Mouse (Mus musculus): ENCODE measurements around the gene Caln1.
A peak's percentile ranks its signal among the peaks of the same experiment; 100 is the strongest.
"Not testable (repeated sequence)": the region's sequence is repeated elsewhere in the genome, so short reads cannot be mapped to it uniquely, and the experiment has no call there.

The Caln1 gene

DNA sequence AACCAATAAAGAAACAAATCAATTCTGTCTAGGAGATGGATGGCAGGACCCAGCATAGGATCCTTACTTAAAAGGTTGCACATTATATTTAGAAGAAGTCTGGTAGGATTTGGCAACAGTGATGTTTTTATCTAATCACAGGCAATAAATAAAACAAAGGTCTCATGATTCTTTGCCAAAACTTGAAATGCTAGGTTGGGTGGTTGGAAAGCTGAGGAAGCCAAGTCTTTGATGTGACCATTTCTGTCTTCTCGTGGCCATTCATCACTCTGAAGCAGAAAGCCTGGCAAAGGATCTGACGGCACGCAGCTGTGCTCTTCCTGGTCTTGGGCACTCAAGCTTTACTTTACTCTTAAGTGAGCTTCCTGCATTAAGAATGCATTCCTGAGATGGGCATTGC lies 193.9 kb downstream of the Caln1 start:
- DNase-seq = peak; percentile 7

DNA sequence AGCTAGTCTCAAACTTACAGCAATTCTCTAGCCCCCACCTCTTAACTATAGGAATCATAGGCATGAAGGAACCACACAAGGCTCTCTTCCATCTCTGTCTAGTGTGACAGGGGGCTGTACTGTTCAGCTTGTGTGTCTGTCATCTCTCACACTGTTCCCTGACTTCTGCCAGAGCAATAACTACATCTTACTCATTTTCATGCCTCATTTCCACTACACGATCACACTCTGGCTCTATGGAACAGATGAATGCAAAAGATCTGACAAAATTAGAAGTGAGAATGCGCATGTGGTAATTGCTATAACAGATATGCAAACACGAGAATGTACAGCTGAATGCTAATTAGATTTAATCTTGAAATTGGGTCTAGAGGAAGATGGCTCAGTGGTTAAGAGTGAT lies 196.7 kb downstream of the Caln1 start:
- no peak for DNase-seq

DNA sequence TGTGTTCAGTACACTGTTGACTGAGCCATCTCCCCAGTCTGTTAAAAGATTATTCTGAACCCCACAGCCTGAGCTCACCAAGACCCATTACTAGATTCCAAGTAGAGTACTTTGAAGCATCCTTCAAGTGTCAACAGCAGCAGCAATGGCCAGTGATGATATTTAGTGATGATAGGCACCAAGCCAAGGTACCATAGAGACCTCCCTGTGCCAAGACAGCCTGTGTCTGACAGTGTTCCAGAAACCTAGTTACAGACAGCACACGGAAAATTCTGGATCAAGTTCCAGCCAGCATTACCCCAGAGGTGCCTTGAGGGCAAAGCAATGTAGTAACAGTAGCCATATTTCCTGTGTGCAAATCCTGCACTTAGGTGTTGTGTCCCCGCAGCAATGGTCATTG lies 208.3 kb downstream of the Caln1 start:
- no peak for DNase-seq

DNA sequence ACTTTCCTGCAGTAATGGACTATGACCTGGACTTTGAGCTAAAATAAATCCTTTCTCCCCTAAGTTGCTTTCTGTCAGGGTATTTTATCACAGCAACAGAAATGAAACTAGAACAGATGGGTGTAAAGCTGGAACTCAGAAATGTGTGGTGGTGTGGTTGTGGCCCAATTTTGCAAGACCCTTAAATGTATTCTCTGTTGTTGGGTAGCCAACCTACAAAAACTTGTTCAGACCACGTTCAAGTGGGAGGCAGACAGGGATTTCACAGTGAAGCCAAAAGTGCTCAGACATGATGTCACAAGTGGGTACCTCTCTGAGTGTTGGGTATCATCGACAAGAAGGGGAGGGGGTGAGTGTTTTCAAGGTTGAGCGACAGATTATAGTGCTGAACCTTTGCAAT lies 214.8 kb downstream of the Caln1 start:
- DNase-seq = no peak

DNA sequence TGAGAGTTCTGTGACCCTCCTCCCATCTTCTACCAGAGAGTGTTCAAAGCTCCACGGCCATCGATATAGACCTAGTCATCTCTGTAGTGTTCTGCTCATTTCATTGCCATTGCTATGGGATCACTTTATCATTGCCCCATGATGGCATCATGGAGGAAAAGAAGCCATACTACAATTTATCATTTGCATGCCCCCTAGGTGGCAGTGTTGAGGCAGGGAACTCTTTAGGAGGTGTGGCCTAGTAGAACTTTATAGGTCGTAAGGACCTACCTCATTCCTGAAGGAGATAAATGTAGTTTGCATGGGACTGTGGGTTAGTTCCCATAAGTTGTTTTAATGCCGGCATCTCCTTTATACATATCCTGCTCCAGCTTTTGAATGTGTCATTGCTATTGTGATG lies 217.0 kb downstream of the Caln1 start:
- DNase-seq = no peak

DNA sequence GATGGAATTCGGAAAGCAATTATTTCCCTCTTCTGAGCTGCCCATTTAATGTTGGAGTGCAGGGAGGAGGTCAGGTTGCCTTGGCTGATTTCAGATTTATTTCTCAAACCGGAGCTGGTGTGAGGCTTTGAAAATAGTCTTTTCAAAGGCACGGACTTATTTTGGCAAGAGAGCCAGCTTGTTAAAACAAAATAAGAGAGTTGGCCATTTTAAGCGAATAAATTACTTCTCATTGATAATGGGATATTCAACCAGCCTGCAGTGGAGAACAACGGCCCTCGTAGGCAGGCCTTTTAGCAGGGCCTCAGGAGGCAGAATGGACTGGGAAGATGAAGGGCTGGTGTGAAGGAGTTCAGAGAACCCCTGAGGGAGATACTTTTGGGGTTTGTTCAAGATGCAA lies 227.3 kb downstream of the Caln1 start:
- no peak for DNase-seq

DNA sequence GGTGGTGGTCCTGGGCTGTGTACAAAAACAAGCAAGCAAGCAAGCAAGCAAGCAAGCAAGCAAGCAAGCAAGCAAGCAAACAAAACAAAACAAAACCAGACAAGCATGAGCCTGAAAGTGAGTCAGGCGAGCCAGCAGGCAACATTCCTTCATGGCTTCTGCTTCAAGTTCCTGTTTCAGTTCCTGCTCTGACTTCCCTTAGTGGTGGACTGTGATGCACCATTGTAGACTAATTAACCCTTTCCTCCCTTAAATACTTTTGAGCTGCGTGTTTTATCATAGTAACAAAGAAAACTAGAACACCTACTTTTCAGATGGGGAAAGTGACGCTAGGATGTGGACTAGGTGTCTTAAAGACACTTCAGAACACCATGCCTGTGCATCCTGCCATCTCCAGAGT lies 244.4 kb downstream of the Caln1 start:
- no peak for DNase-seq

DNA sequence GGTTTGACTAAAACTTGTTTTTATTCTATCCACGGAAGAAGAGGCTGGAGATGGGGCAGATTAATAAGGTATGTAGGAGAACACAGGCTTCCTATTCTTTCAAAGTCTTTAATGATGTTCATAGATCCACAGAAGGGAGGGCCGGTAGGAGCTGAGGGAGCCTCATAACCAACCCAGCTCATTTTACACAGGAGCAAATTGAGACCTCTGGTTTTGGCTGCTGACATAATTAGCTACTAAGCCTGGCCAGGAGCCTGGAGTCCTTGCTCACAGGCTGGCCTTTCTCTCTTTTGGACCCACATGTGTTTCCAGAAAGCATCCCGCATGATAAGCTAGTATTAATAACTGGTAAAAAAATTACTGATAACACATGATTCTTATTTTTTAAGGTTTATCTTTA lies 245.0 kb downstream of the Caln1 start:
- no peak for DNase-seq

DNA sequence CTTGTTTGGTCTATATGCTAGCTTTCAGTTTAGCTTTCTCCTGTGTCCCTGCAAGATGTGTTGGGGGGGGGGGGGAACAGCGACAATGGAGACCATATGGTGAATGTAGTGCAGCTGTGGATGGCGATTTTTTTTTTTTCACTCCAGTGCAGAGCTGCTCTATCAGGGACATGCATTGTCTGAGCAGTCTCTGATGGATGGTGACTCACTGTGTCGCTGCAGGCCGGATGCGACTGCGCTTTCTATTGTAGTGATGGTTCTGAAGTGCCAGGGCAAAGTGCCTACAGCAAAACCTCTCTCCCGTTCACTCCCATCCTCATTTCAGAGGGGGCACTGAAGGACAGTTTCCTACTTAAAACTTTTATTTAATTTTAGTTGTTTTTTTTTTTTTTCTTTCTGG lies 250.8 kb downstream of the Caln1 start:
- no peak for DNase-seq

DNA sequence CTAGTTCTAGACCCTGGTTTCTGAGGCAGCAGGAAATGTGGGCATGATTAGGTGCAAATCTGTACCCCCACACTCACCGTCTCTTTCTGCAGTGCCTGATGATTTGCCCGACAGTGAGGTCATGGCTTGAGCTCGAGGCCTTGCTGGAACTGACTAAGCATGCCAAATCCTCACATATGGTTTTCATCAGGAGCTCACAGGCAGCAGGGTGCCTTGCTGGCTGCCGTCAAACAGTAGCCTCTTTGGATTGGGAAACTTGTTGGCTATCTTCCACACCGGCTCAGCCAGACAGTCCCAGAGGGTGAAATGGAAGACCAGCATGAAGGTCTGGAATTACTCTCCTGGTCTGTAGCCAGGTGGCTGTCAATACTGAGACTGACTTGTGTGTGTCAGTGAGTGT lies 254.0 kb downstream of the Caln1 start:
- peak; percentile 53 for DNase-seq

DNA sequence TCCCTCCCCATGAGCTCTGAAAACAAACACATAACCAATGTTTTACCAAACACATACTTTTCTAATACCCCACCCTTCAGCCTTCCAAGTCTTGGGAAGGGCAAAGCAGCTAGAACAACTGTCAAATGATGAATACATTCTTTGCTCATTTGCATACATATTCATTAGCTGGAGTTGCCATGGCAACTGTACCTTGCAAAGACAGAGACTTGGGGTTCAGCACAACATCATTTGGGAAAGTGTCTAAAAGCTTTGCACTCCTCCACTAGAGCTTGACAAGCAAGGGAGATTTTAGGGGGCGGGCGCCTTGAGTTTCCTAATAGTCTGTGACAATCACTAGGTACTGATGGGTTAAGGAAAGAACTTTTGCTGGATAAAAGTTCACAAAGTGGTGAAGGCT lies 258.5 kb downstream of the Caln1 start:
- no peak for DNase-seq

DNA sequence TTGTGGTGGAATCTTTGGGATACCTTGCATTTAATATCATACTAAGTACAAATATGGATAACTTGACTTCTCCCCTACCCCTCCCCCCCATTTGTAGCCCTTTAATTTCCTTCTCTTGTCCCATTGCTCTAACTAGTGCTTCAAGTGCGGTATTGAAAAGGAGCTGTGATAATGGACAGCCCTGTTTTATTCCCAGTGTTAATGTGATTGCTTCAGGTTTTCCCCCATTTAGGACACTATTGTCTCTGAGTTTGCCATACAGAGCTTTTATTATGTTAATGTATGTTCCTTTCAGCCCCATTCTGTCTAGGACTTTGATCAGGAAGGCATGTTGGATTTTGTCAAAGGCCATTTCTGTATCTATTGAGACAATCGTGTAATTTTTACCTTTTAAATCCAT lies 266.1 kb downstream of the Caln1 start:
- no peak for DNase-seq

DNA sequence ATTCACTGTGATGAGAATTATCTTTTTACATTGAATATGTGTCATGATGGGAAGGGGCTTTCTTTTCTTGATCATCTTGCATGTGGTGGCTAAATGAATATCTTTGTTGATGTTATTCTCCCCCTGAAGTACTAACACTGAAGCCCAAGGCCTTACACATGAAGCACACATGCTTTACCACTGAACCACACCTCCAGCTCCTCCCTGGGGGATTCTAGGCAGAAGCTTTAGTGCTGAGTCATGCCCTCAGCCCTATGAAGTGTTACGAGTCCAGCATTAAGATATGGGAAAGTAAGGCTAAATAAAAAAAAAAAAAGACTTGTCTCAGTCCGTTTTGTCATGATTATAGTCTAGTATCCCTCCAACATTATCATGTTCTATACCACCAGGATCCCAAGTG lies 272.6 kb downstream of the Caln1 start:
- DNase-seq = no peak

DNA sequence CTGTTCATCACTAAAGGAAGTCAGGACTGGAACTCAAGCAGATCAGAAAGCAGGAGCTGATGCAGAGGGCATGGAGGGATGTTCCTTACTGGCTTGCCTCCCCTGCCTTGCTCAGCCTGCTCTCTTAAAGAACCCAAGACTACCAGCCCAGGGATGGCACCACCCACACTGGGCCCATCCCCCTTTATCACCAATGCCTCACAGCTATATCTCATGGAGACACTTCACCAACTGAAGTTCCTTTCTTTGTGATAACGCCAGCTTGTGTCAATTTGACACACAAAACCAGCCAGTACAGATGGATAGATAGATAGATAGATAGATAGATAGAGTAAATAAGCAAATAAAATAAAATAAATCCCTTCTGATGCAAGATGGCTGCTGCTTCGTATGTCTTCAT lies 276.9 kb downstream of the Caln1 start:
- not testable (repeated sequence) for DNase-seq

DNA sequence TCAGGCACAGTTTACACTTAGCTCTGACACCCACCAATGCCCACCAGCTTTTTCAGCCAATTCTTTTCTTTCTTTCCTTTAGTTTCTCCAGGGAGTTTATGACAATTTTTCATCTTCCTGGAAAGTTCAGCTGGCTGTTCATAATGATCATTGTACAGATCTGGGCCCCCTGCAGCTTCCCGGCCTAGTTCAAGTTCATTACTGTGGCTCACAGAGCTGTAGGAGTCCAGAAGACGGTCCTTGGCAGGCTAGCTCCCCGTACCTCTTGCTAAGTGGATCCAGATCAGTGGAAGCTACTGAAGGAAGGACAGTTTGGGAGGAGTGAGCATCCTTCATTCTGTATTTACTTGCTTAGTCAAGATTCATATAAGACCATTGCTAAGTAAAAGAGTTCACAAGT lies 288.9 kb downstream of the Caln1 start:
- no peak for DNase-seq

DNA sequence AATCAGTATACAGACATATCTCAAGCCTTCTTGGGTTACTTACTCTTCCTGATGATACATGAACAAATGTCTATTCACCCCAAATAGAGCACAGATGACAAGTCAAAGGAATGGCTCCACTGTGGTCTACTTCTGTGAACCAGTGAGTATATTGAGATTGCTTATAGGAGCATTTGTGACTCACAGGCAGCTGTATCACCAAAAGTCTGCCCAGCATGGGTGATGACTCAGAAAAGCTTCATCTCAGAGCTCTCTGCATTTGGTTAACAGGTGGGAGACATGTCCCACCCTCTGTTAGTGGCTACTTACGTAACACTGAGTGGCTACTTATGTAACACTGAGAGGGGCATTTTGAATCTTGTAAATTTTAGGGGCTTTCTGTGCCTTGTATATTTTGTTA lies 296.8 kb downstream of the Caln1 start:
- DNase-seq = no peak

DNA sequence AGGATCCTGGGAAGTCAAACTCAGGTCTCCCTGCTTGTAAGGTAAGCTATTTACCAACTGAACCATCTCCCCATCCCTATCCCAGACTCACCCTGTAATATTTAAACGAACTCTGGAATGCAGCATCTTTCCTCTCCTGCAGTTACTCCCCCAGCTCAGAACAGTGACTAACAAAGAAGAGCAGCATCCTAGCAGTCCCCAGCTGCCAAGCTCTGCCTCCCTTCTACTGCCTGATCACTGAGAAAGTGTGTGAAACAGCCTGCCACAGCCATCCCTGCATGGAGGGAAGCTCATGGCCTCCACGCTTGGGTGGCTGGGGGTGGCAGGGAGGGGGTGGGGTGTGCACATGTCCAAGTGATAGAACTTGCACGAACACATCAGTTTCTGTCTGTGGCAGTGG lies 303.3 kb downstream of the Caln1 start:
- no peak for DNase-seq

DNA sequence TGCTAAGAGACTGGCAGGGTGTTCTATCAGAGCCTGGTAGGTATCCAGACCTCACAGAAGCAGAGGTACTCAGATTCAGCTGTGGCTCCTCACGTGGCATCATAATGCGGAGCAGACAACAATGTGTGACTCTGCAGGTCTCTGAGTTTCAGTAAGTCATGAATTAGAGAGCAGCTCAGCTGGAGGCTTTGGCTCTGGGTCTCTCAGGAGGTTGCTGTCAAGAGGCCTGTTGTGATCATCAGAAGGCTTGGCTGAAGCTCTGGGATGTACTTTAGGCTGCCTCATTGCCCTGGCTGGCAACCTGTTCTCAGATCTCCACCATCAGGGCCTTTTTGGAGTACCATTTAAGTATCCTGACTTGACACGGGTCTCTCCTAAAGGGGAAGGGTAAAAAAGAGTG lies 303.8 kb downstream of the Caln1 start:
- DNase-seq = no peak

DNA sequence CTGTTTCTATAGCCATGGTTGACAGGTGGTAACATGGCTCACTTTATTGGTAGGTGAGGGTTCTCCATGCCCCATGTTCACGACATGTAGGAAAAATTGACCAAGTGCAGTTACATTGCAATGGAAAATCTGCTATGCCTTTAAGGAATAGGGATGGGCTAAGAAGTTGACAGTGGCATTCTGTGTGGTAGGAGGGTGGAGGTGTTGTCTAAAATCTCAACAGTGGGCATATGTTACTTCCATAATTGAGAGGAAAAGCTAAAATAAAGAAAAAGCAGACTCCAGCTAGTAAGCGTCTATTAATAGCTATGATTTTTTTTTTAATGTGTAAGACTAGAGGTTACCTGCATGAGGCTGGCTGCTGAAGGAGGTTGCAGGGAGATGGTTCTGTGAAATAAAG lies 308.6 kb downstream of the Caln1 start:
- no peak for DNase-seq

DNA sequence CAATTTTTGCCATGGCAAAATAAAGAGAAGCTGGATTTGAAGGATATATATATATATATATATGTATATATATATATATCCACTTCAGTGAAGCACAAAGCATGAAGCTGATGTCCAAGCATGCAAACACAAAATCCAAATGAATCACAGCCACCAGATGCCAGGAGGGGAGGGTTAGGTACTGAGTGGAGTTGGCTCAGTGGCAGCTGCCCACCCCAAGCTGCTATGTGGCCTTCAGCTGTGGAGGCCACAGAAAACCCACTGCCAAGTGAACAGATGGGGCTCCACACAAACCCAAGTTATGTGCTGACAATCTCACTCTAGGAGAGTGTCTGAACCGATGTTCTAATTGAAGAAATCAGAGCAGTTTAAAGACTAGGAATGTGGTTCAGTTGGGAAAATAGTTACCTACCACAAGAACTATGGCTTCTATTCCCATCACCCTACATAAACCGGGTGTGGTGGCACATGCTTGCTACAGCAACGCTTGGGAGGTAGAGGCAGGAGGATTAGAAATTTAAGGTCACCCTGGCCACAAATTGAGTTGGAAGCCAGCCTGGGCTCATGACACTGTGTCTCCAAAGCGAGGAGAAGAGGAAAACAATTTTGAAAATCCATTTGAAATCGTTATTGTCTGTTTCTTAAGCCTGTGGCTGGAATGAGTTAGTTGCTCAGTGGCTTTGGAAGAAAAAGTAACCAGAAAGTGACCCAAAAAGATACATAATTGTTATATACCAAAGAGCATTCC lies 316.8 kb downstream of the Caln1 start:
- DNase-seq = no peak

DNA sequence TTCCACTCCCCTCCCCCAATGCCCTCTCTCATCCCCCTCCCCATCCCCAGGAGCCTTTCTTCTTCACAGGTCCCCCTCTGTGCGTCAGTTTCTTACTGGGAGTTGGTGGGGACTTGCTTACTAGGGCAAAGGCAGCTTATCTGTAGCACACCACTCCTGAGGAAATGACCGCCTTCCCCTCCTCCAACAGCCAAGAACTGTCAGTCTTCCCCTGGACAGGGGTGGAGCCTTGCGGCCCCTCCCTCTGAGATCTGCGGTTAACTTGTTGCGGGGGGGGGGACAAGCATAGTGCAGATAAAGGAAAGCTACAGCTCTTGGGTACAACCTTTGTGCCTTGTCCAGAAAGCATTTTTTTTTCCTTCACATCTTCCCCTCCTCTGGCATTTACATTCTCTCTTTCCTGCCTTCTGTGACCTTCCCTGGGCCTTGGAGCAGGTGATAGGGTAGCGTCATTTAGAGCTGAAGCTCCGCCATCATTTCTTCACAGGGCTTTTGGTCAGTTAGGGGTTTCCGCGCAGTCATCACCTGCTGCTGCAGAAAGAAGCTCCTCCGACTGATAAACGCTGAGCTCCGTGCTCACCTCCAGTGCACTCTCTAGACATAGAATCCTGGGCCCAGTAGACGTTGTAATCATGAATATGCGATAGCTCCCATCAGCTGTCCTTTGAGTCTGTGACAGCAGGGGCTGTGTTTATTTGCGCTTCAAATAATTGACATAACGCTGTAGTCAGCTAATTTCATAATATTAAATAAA lies 319.3 kb downstream of the Caln1 start:
- no peak for DNase-seq

DNA sequence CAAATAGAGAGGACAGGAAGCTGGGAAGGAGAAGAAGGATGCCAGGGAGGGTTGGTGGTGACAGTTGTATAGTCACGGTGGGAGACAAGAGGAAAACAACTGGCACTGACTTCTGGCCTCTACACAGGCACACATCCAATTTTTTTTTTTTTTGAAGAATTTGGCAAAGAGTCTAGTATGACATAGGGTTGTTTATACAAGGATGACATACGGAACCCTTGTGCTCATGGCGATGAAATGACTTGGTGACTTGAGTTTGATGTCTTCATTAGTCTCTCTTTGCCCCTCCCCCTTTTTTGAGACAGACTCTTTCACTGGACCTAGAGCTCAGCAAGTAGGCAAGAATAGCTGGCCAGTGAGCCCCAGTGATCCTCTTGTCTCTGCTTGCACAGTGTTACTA lies 322.1 kb downstream of the Caln1 start:
- DNase-seq = no peak

DNA sequence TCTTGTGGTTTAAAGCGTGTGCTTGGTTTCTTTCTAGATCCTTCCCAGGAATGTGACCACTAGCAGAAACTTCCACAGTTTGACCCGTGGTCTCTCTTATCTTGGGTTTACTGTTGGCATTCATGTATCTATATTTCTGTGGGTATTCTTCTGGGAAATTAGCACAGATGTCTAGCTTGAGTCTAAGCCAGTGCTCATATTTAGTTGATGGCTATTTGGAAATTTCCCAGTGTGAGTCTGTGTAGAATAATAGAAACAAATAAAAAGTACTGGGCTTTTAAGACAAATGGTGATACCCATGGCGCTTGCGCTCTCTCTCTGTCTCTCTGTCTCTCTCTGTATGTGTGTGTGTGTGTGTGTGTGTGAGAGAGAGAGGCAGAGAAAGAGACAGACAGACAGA lies 330.2 kb downstream of the Caln1 start:
- DNase-seq = no peak

DNA sequence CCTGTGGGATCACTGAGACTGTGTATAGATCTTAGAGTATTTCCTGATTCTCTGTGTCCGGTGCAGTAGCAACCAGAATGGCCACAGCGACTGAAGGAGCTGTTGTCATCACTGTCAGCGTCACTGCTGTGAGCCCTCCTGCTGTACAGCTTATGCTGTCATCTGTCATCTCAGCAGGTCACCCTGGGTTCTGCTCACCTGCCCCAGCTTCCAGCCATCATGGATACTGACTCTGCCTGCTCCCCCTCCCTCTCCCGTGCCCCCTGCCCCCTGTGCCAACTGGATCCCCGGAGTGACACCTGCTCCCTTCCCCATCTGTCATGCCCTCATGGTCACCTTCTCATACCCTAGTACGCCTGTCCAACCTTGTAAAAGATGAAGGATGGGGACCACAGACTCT lies 332.5 kb downstream of the Caln1 start:
- no peak for DNase-seq

DNA sequence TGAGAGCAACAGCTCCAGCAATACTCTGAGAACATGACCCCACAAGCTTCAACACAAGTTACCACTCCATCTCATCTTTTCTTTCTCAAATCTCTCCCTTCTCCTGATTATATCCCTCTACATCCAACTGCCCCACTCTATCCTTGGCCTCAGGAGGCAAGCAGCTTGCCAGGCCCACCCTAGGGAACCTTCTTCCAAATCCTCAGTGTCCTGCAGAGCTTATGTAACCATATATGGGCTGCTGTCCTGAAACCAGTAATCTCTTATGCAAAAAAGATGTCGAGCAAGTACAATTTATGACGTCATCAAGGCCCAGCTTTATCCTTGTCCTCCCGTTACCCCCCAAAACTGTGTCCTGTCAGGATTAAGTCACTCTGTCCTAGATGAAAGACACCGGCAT lies 333.1 kb downstream of the Caln1 start:
- no peak for DNase-seq
